Mouse (Mus musculus) cerebellum, adult 2 months (tissue): ENCODE results near the gene Ndufs8.

Experiments
- CTCF ChIP-seq: fragments of 200-500 bp; IDR thresholded peaks from 2 replicates; pipeline ENCODE4 v1.5.1; 2011; ENCODE audit warnings: low read depth, mild to moderate bottlenecking, control low read depth, low read length, moderate library complexity, borderline replicate concordance; ENCODE audit not compliant: insufficient read depth
- POLR2A ChIP-seq: fragments of 200-500 bp; IDR thresholded peaks from 2 replicates; pipeline ENCODE4 v1.6.1; 2011; ENCODE audit warnings: low read length, control low read depth, borderline replicate concordance; ENCODE audit not compliant: insufficient read depth

GRCm38 (mm10) chr19:3945872-3946564, 33.4 kb upstream of the Ndufs8 start:
- TF ChIP-seq CTCF (no peak), POLR2A (no peak)
